Comparison of ENCODE assay signal across 27 mouse cellular contexts in genomic region chr2:37796021-37796420, GRCm38 (mm10). TPM values are rescaled to one million over a fixed set of nuclear protein-coding genes. Genes with fewer than 3 reads are reported as not detected.
DNase-seq lines count a peak whose midpoint lies in the region; ATAC-seq and TF ChIP-seq lines count a peak whose summit lies in the region.
"Had no signal": no experiment of that assay in that cellular context is flagged by ENCODE, and none has a peak within 500 bp of the region (broad histone marks: within the 10 kb centered on the region; RNA-seq: fewer than 3 reads in every experiment).

No protein-coding gene starts in this region.

- no peak for ATAC-seq in heart, embryonic 11.5 days (replicated peaks; ENCODE audit: insufficient number of reproducible peaks, low FRiP score, low TSS enrichment)
- 0 out of 2 replicates have a peak, but pooled peaks have one; percentile 23 for ATAC-seq in kidney, embryonic 15.5 days (replicated peaks; ENCODE audit: low FRiP score)
- peak; percentile 48 for ATAC-seq in intestine, embryonic 15.5 days
- ATAC-seq in limb, embryonic 14.5 days (ENCODE audit: low FRiP score, low read depth), result peak; percentile 71
- no peak for ATAC-seq in hindbrain, embryonic 13.5 days (ENCODE audit: low FRiP score)
- ATAC-seq: CD4-positive, CD25-positive, alpha-beta regulatory T cell, adult 4 months; forebrain, embryonic 14.5 days; liver, embryonic 12.5 days had no signal

- H3K4me2 ChIP-seq in heart, embryonic 11.5 days, result peak overlapping the region; percentile 16; the same call in 1 of the 2 replicates
- H3K4me2 ChIP-seq in kidney, embryonic 15.5 days, result no peak overlapping the region
- no peak overlapping the region for H3K4me2 ChIP-seq in intestine, embryonic 15.5 days (replicated peaks)
- no peak overlapping the region; the same call in 1 of the 2 replicates for H3K4me2 ChIP-seq in limb, embryonic 14.5 days (replicated peaks; ENCODE audit: low read depth, low read length, severe bottlenecking)
- no peak overlapping the region for H3K4me2 ChIP-seq in hindbrain, embryonic 13.5 days
- H3K4me2 ChIP-seq: hindbrain, embryonic 15.5 days; liver, embryonic 12.5 days; midbrain, embryonic 11.5 days had no signal

- no peak for DNase-seq in heart, postnatal 10 days
- no peak for DNase-seq in kidney, postnatal 36 days
- DNase-seq in limb, embryonic 14.5 days (ENCODE audit: low spot score), result no peak
- DNase-seq in left cerebral cortex, postnatal 14 days (ENCODE audit: low spot score in 2 of 2), result no peak
- DNase-seq: adrenal gland, adult 8-10 months; cerebellum, adult 11-12 months; cerebellum, postnatal 10 days; gastrocnemius, postnatal 10 days; heart, postnatal 14 days; kidney, adult 18-20 months; kidney, postnatal 25 days; layer of hippocampus, postnatal 36 days; lung, adult 18-20 months; lung, postnatal 10 days; thymus, adult 18-20 months; thymus, postnatal 4 days had no signal

- H3K9me3 ChIP-seq in heart, embryonic 11.5 days (replicated peaks; ENCODE audit: control insufficient read depth, low read length), result no peaks in the 10 kb centered on the region
- H3K9me3 ChIP-seq in kidney, embryonic 15.5 days (replicated peaks), result no peaks in the 10 kb centered on the region
- no peaks in the 10 kb centered on the region for H3K9me3 ChIP-seq in intestine, embryonic 15.5 days
- H3K9me3 ChIP-seq in limb, embryonic 14.5 days (ENCODE audit: control insufficient read depth, low read length), result no peaks in the 10 kb centered on the region
- no peaks in the 10 kb centered on the region for H3K9me3 ChIP-seq in hindbrain, embryonic 13.5 days
- H3K9me3 ChIP-seq: hindbrain, embryonic 15.5 days; liver, embryonic 12.5 days had no signal

- peaks cover 22% of the 10 kb centered on the region for H3K27me3 ChIP-seq in heart, embryonic 11.5 days (ENCODE audit: control insufficient read depth, insufficient read depth, low read length)
- H3K27me3 ChIP-seq in kidney, embryonic 15.5 days, result peaks cover 23% of the 10 kb centered on the region
- H3K27me3 ChIP-seq in intestine, embryonic 15.5 days (replicated peaks), result peaks cover 14% of the 10 kb centered on the region
- H3K27me3 ChIP-seq in limb, embryonic 14.5 days (ENCODE audit: control insufficient read depth, insufficient read depth, low read length), result peaks cover 13% of the 10 kb centered on the region; the same call in 1 of the 2 replicates
- peaks cover 12% of the 10 kb centered on the region for H3K27me3 ChIP-seq in hindbrain, embryonic 13.5 days

- H3K4me3 ChIP-seq in heart, embryonic 11.5 days (ENCODE audit: low read depth, low read length), result no peak overlapping the region
- H3K4me3 ChIP-seq in kidney, embryonic 15.5 days (replicated peaks), result no peak overlapping the region
- H3K4me3 ChIP-seq in intestine, embryonic 15.5 days (replicated peaks), result no peak overlapping the region
- no peak overlapping the region for H3K4me3 ChIP-seq in limb, embryonic 14.5 days (replicated peaks; ENCODE audit: low read length)
- no peak overlapping the region for H3K4me3 ChIP-seq in hindbrain, embryonic 13.5 days
- H3K4me3 ChIP-seq: hindbrain, embryonic 15.5 days; liver, embryonic 12.5 days had no signal

- H3K27ac ChIP-seq in heart, embryonic 11.5 days (ENCODE audit: low read depth, low read length), result peak overlapping the region; percentile 77
- H3K27ac ChIP-seq in kidney, embryonic 15.5 days, result peak overlapping the region; percentile 65
- no peak overlapping the region for H3K27ac ChIP-seq in intestine, embryonic 15.5 days
- H3K27ac ChIP-seq in limb, embryonic 14.5 days (replicated peaks; ENCODE audit: low read depth, low read length), result peak overlapping the region; percentile 63; the same call in 1 of the 2 replicates
- H3K27ac ChIP-seq in hindbrain, embryonic 13.5 days, result no peak overlapping the region
- H3K27ac ChIP-seq: hindbrain, embryonic 15.5 days; liver, embryonic 12.5 days had no signal

- H3K9ac ChIP-seq in heart, embryonic 11.5 days (ENCODE audit: low read depth, low read length), result 0 out of 2 replicates have a peak overlapping the region, but pooled peaks have one; percentile 28
- H3K9ac ChIP-seq in kidney, embryonic 15.5 days, result no peak overlapping the region
- H3K9ac ChIP-seq in intestine, embryonic 15.5 days, result no peak overlapping the region
- H3K9ac ChIP-seq in limb, embryonic 14.5 days (ENCODE audit: low read depth, low read length, severe bottlenecking), result no peak overlapping the region
- no peak overlapping the region for H3K9ac ChIP-seq in hindbrain, embryonic 13.5 days
- H3K9ac ChIP-seq: hindbrain, embryonic 15.5 days; liver, embryonic 12.5 days had no signal

- intact Hi-C loops in heart, postnatal 10 days (cut with DNase I), result no loop called here
- intact Hi-C loops in left cerebral cortex, postnatal 14 days (cut with DNase I), result no loop called here

- 22% methylated on average over 1 of the region's 1 CpGs for WGBS in heart, embryonic 11.5 days (ENCODE audit: insufficient replicate concordance)
- 12% methylated on average over 1 of the region's 1 CpGs for WGBS in kidney, embryonic 15.5 days
- 20% methylated on average over 1 of the region's 1 CpGs for WGBS in intestine, embryonic 15.5 days
- WGBS in limb, embryonic 14.5 days, result 18% methylated on average over 1 of the region's 1 CpGs
- WGBS in hindbrain, embryonic 13.5 days, result 96% methylated on average over 1 of the region's 1 CpGs

- H3K36me3 ChIP-seq in heart, embryonic 11.5 days (ENCODE audit: control insufficient read depth, insufficient read depth, low read length), result no peaks in the 10 kb centered on the region; the same call in 1 of the 2 replicates
- H3K36me3 ChIP-seq in kidney, embryonic 15.5 days, result 0 out of 2 replicates have a peak, but pooled peaks cover 4% of the 10 kb centered on the region
- H3K36me3 ChIP-seq in intestine, embryonic 15.5 days, result peaks cover 3% of the 10 kb centered on the region; the same call in 1 of the 2 replicates
- peaks cover 3% of the 10 kb centered on the region; the same call in 1 of the 2 replicates for H3K36me3 ChIP-seq in limb, embryonic 14.5 days (ENCODE audit: control insufficient read depth, insufficient read depth, low read length)
- peaks cover 15% of the 10 kb centered on the region; the same call in 1 of the 2 replicates for H3K36me3 ChIP-seq in hindbrain, embryonic 13.5 days
- H3K36me3 ChIP-seq: hindbrain, embryonic 15.5 days had no signal

- no peak for TF ChIP-seq POLR2A in limb, embryonic 14.5 days (IDR thresholded peaks at IDR 0.05; ENCODE audit: borderline replicate concordance, extremely low read depth, insufficient read depth, insufficient read length)

- H3K4me1 ChIP-seq in heart, embryonic 11.5 days (ENCODE audit: control insufficient read depth, insufficient read depth, low read length), result peaks cover 31% of the 10 kb centered on the region
- H3K4me1 ChIP-seq in kidney, embryonic 15.5 days, result peaks cover 24% of the 10 kb centered on the region
- 0 out of 2 replicates have a peak, but pooled peaks cover 5% of the 10 kb centered on the region for H3K4me1 ChIP-seq in intestine, embryonic 15.5 days (replicated peaks)
- peaks cover 22% of the 10 kb centered on the region for H3K4me1 ChIP-seq in limb, embryonic 14.5 days (ENCODE audit: control insufficient read depth, insufficient read depth, low read length)
- H3K4me1 ChIP-seq in hindbrain, embryonic 13.5 days (replicated peaks), result peaks cover 11% of the 10 kb centered on the region; the same call in 1 of the 2 replicates
- H3K4me1 ChIP-seq: hindbrain, embryonic 15.5 days; liver, embryonic 12.5 days had no signal

RNA-seq across cellular contexts. Expression of gene Crb2, which starts 20.0 kb away (rescaled TPM):
- polyA plus RNA-seq in heart, embryonic 11.5 days (2014; fragmentation: Nextera tagmentation; extraction: Ambion mirVana), result 6.1 and 6.5 TPM in 2 replicates
- 1 to 10 TPM in 1 of 2 experiments, under 1 TPM in 1; 0.96 to 1.7 TPM for total RNA-seq in heart, postnatal 10 days (2021)
- polyA plus RNA-seq in kidney, embryonic 15.5 days (2015; fragmentation: Nextera tagmentation; extraction: Ambion mirVana), result 3.4 and 4.1 TPM in 2 replicates
- 1.9 and 2.1 TPM in 2 replicates for polyA plus RNA-seq in intestine, embryonic 15.5 days (2015; fragmentation: Nextera tagmentation; extraction: Ambion mirVana)
- 0.60 and 0.78 TPM in 2 replicates for polyA plus RNA-seq in limb, embryonic 14.5 days (2012; rRNA removed)
- 0.28 and 0.41 TPM in 2 replicates for polyA plus RNA-seq in limb, embryonic 14.5 days (2014; fragmentation: Nextera tagmentation; extraction: Ambion mirVana)
- 6.8 and 7.5 TPM in 2 replicates for polyA plus RNA-seq in hindbrain, embryonic 13.5 days (2015; fragmentation: Nextera tagmentation; extraction: Ambion mirVana)
- total RNA-seq in left cerebral cortex, postnatal 14 days (2021), result 1 to 10 TPM; 5.2 to 5.6 TPM
- total RNA-seq: granulocyte monocyte progenitor cell, adult 5-6 weeks; neutrophil, adult 5-6 weeks had no signal

Comparison
In these comparisons a context has a peak if more than half of its experiments do, and no peak if none do; other contexts are left out.
1. ATAC-seq: peak in kidney, embryonic 15.5 days (single experiment), intestine, embryonic 15.5 days (single experiment) and limb, embryonic 14.5 days (single experiment); none in heart, embryonic 11.5 days (single experiment) and hindbrain, embryonic 13.5 days (single experiment).
2. H3K27ac ChIP-seq: peak in heart, embryonic 11.5 days (single experiment), kidney, embryonic 15.5 days (single experiment) and limb, embryonic 14.5 days (single experiment); none in intestine, embryonic 15.5 days (single experiment) and hindbrain, embryonic 13.5 days (single experiment).